Mouse (Mus musculus) limb, embryonic 11.5 days (tissue): ENCODE measurements around the gene Uvrag. TPM values are rescaled to one million over a fixed set of nuclear protein-coding genes. Genes with fewer than 3 reads are reported as not detected.
A peak's percentile ranks its signal among the peaks of the same experiment; 100 is the strongest.

ENCODE experiments used
- ATAC-seq: fragments of 200-750 bp; cut with Nextera tagmentation; 2 replicates; pipeline ENCODE4 v1.8.0; 2017; ENCODE audit warnings: low read depth; ENCODE audit not compliant: insufficient number of reproducible peaks, low FRiP score, low TSS enrichment
- DNase-seq: peaks from one replicate; pipeline ENCODE4 v3.0.0-alpha.2; 2015; ENCODE audit warnings: low spot score
- H3K27ac ChIP-seq: fragments of 300-500 bp; sonication (generic); replicated peaks from 2 replicates; pipeline ENCODE4 v1.5.1; 2014; ENCODE audit warnings: low read depth, mild to moderate bottlenecking, low read length
- H3K27me3 ChIP-seq: fragments of 300-500 bp; sonication (generic); 2 replicates; pipeline ENCODE4 v1.6.1; 2014; ENCODE audit warnings: mild to moderate bottlenecking, low read length, mixed read lengths; ENCODE audit not compliant: control insufficient read depth, insufficient read depth
- H3K36me3 ChIP-seq: fragments of 300-500 bp; sonication (generic); 2 replicates; pipeline ENCODE4 v1.6.1; 2014; ENCODE audit warnings: mild to moderate bottlenecking, low read length, moderate library complexity, mixed read lengths; ENCODE audit not compliant: control insufficient read depth, insufficient read depth
- H3K4me1 ChIP-seq: fragments of 300-500 bp; sonication (generic); 2 replicates; pipeline ENCODE4 v1.6.1; 2014; ENCODE audit warnings: low read length, mixed read lengths; ENCODE audit not compliant: control insufficient read depth, insufficient read depth
- H3K4me2 ChIP-seq: fragments of 300-500 bp; sonication (generic); 2 replicates; pipeline ENCODE4 v1.6.1; 2014; ENCODE audit warnings: low read depth, mild to moderate bottlenecking, moderate library complexity; ENCODE audit not compliant: severe bottlenecking
- H3K4me3 ChIP-seq: fragments of 300-500 bp; sonication (generic); 2 replicates; pipeline ENCODE4 v1.5.1; 2014; ENCODE audit warnings: low read depth, low read length
- H3K9ac ChIP-seq: fragments of 300-500 bp; sonication (generic); 2 replicates; pipeline ENCODE4 v1.6.1; 2014; ENCODE audit warnings: mild to moderate bottlenecking, low read length
- H3K9me3 ChIP-seq: fragments of 300-500 bp; sonication (generic); 2 replicates; pipeline ENCODE4 v1.6.1; 2016; ENCODE audit warnings: low read length; ENCODE audit not compliant: control insufficient read depth
- WGBS: fragments of 180-500 bp; shearing (Covaris S2); extraction: QIAGEN DNeasy Blood & Tissue Kit; methylation state at CpG from one replicate; pipeline ENCODE4 v1.1.7; 2014; 5-methylcytosine and 5-hydroxymethylcytosine counted together
- polyA plus RNA-seq: library from polyadenylated mRNA; unstranded; fragments of >200 nt; fragmentation: Nextera tagmentation; extraction: Ambion mirVana; gene quantifications from 2 replicates; pipeline ENCODE4 v1.2.1, GENCODE M21; 2014

Gene Uvrag
- polyA plus RNA-seq, 1 experiment from 2014 or later, result 11.8 TPM

DNA sequence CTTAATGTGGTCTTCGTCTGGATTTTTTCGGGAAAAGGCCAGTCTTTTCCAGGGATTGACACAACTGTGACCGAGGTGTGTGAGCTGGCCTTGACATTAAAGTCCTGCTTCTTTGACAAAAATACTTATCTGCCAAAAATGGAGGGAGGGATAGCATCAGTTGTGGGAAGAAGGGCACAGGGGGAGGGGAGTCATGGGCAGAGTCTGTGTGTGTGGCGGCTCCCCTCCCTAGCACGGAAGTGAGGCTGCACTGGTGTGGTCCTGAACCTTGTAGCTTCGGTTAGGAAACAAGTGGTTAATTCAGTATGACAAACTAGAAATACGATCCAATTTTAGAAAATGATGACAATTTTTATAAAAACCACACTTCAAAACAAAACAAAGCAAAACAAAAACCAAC lies 202.3 kb downstream of the Uvrag start:
- H3K4me3 ChIP-seq, result no peak overlapping the region
- DNase-seq, result no peak
- 88% methylated on average over 7 of the region's 7 CpGs for WGBS
- peaks cover 10% of the 10 kb centered on the region for H3K4me1 ChIP-seq
- no peaks in the 10 kb centered on the region for H3K27me3 ChIP-seq
- no peak overlapping the region for H3K27ac ChIP-seq
- H3K9me3 ChIP-seq, result no peaks in the 10 kb centered on the region
- no peaks in the 10 kb centered on the region for H3K36me3 ChIP-seq
- ATAC-seq, result no peak
- H3K4me2 ChIP-seq, result no peak overlapping the region
- H3K9ac ChIP-seq, result no peak overlapping the region

GRCm38 (mm10) chr7:98937079-98937813 lies 203.7 kb downstream of the Uvrag start:
- DNase-seq (peak; percentile 47), ATAC-seq (no peak)
- Histone ChIP-seq H3K9ac (no peak overlapping the region), H3K4me1 (peaks cover 10% of the 10 kb centered on the region), H3K4me3 (no peak overlapping the region), H3K9me3 (no peaks in the 10 kb centered on the region), H3K27me3 (no peaks in the 10 kb centered on the region), H3K27ac (no peak overlapping the region), H3K36me3 (no peaks in the 10 kb centered on the region), H3K4me2 (no peak overlapping the region)
- WGBS, result 30% methylated on average over 20 of the region's 20 CpGs

GRCm38 (mm10) chr7:98935757-98936156 lies 205.2 kb downstream of the Uvrag start:
- ATAC-seq, result no peak
- no peak overlapping the region for H3K4me2 ChIP-seq
- DNase-seq, result no peak
- WGBS, result 85% methylated on average over 6 of the region's 6 CpGs
- no peaks in the 10 kb centered on the region for H3K27me3 ChIP-seq
- no peaks in the 10 kb centered on the region for H3K9me3 ChIP-seq
- H3K27ac ChIP-seq, result no peak overlapping the region
- no peak overlapping the region for H3K4me3 ChIP-seq
- peaks cover 10% of the 10 kb centered on the region for H3K4me1 ChIP-seq
- H3K9ac ChIP-seq, result no peak overlapping the region
- H3K36me3 ChIP-seq, result no peaks in the 10 kb centered on the region

DNA sequence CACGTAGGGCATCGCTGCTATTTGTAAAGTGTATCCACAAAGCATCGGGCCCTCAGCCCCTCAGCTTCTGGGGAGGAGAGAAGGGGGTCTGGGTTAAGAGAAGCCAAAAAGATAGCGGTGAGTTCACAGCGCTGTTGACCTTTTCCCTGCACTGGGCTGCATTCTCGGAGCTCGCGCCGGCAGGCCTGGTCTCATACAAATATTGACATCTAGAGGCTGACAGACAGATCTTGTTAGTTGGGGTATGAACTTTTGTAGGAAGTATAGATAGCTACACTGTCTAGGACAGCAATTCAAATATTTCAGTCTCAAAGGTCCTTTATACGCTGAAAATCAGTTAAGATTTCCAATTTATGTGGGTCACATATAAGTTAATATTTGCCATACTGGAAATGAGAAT lies 205.7 kb downstream of the Uvrag start:
- no peaks in the 10 kb centered on the region for H3K27me3 ChIP-seq
- H3K36me3 ChIP-seq, result no peaks in the 10 kb centered on the region
- ATAC-seq (no peak), DNase-seq (no peak)
- no peaks in the 10 kb centered on the region for H3K9me3 ChIP-seq
- H3K4me2 ChIP-seq, result no peak overlapping the region
- H3K9ac ChIP-seq, result no peak overlapping the region
- WGBS, result 90% methylated on average over 10 of the region's 10 CpGs
- H3K27ac ChIP-seq, result no peak overlapping the region
- no peak overlapping the region for H3K4me3 ChIP-seq
- H3K4me1 ChIP-seq, result peaks cover 10% of the 10 kb centered on the region

DNA sequence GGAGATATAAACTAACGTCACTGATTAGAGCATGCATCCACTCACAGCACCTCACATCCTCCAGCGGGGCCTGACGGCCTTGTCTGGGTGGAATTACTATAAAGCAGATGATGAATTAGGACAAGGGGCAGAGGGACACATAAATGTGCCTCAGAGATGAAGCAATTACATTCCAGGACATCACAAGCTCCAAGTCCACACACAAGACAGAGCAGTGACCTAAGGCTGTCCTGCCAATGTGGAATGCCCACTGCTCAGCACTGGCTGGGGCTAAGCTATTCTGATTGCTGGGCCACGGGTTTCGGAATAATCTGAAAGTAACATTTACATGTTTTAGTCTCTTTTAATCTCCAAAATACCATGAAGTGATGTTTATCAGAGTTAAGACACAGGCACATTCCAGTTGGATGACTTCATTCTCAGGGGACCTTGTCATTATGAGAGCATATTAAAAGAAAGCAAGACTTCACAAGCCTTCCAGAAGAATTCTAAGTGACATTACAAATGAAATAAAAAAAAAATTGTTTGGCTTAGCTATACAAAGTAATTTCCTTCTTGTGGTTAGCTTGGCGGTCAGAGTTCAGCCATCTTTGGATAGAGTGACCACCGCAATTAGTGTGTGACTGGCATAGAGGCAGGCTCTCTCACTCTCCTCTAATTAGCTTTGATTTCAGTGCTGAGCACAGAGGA lies 212.5 kb downstream of the Uvrag start:
- H3K4me2 ChIP-seq, result no peak overlapping the region
- no peak overlapping the region for H3K4me3 ChIP-seq
- 63% methylated on average over 7 of the region's 7 CpGs for WGBS
- no peaks in the 10 kb centered on the region for H3K36me3 ChIP-seq
- H3K27me3 ChIP-seq, result no peaks in the 10 kb centered on the region
- no peak overlapping the region for H3K27ac ChIP-seq
- DNase-seq (no peak), ATAC-seq (no peak)
- H3K4me1 ChIP-seq, result peaks cover 9% of the 10 kb centered on the region
- H3K9me3 ChIP-seq, result no peaks in the 10 kb centered on the region
- H3K9ac ChIP-seq, result no peak overlapping the region

DNA sequence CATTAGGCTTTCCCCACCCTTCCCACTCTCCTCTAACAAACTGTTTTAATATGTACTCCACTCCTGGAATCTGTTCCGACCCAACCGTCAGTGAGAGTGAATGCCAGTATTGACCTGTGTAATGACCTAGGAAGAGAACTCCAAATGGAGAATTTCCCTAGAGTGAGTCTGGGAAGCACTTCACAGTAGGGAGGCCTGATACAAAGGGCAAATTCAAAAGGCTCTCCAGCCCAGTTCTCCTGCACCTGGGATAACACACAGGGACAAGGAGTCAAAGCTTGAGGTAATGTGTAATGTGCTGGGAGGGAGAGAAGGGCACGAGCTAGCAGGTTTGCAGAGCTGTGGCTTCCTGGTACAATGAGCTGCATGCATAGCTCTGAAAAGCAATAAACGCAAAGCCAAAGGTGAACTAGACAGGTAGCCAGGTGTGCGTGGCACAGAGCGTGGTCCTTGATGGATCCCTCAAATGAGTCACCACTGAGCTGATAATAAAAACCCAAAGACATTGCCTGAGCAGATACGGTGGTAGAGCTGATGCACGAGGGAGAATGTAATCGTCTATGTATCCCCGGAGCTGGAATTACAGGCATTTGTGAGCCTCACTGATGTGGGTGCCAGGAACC lies 213.9 kb downstream of the Uvrag start:
- H3K27ac ChIP-seq, result no peak overlapping the region

GRCm38 (mm10) chr7:98924380-98924869 lies 216.5 kb downstream of the Uvrag start:
- ATAC-seq, result no peak

More for the DNA sequence above, 213.9 kb downstream of the Uvrag start:
- Histone ChIP-seq H3K4me2 (no peak overlapping the region), H3K4me3 (no peak overlapping the region), H3K27me3 (no peaks in the 10 kb centered on the region), H3K36me3 (no peaks in the 10 kb centered on the region), H3K9me3 (no peaks in the 10 kb centered on the region), H3K4me1 (peaks cover 9% of the 10 kb centered on the region), H3K9ac (no peak overlapping the region)
- no peak for DNase-seq
- no peak for ATAC-seq
- WGBS, result 85% methylated on average over 10 of the region's 10 CpGs

DNA sequence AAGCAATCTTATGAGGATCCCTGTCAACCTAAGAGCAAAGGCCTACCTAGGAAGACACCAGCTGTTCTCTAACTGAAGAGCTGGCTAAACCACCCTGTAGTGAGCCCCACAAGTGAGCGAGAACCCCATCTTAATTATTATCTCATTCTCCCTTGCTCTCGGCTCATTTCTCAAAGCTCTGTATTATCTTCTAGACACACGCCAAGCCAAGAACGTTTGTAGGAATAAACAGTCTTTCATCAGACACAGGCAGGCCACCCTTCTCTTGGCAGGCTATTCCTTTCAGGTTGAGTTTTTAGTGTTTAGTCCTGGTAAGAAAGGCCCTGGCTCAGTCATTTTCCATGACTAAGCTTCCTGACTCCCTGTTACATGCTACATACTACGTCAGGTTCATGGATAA lies 218.0 kb downstream of the Uvrag start:
- Histone ChIP-seq H3K9ac (no peak overlapping the region), H3K4me1 (peaks cover 11% of the 10 kb centered on the region), H3K27ac (no peak overlapping the region), H3K36me3 (no peaks in the 10 kb centered on the region), H3K9me3 (no peaks in the 10 kb centered on the region), H3K27me3 (no peaks in the 10 kb centered on the region), H3K4me3 (no peak overlapping the region), H3K4me2 (no peak overlapping the region)
- WGBS, result 92% methylated on average over 5 of the region's 5 CpGs
- DNase-seq (no peak), ATAC-seq (no peak)

More at GRCm38 (mm10) chr7:98924380-98924869, 216.5 kb downstream of the Uvrag start:
- H3K36me3 ChIP-seq, result no peaks in the 10 kb centered on the region
- H3K27me3 ChIP-seq, result no peaks in the 10 kb centered on the region
- WGBS, result 57% methylated on average over 18 of the region's 18 CpGs
- no peak overlapping the region for H3K4me2 ChIP-seq
- no peaks in the 10 kb centered on the region for H3K9me3 ChIP-seq
- H3K27ac ChIP-seq, result no peak overlapping the region
- DNase-seq, result no peak
- peaks cover 9% of the 10 kb centered on the region for H3K4me1 ChIP-seq
- no peak overlapping the region for H3K9ac ChIP-seq
- H3K4me3 ChIP-seq, result no peak overlapping the region
